Mouse (Mus musculus) testis, adult 2 months (tissue): ENCODE measurements around the gene Pmepa1.

Source experiments
- CTCF ChIP-seq: fragments of 200-500 bp; IDR thresholded peaks from 2 replicates; pipeline ENCODE4 v1.5.1; 2012; ENCODE audit warnings: low read depth, mild to moderate bottlenecking, inconsistent platforms, low read length, moderate library complexity; ENCODE audit not compliant: control insufficient read depth, insufficient read depth, insufficient replicate concordance
- POLR2A ChIP-seq: fragments of 200-500 bp; IDR thresholded peaks from 2 replicates; pipeline ENCODE4 v1.6.1; 2012; ENCODE audit warnings: low read depth, mild to moderate bottlenecking, inconsistent platforms, low read length, moderate library complexity; ENCODE audit not compliant: control insufficient read depth

DNA sequence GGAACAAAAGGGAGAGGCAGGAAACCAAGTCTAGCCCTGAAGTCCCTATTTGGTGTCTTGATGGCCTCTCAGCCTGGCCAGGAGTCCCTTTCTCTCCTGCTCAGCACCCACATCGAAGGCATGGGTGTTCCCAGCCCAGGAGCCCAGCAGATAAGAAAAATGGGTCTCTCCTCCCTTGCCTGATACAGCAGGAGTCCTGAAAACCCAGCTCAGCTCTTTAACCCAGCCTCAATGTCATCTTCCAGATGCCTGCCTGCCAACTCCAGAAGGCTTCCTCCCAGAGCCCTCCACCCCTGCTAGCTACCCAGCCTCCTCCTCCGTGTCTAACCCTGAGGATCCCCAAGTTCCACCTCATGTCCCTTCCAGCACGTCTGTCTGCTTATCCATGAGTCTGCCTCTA, 59.1 kb downstream of the Pmepa1 start:
- TF ChIP-seq CTCF (no peak), POLR2A (no peak)
